Mouse (Mus musculus): ENCODE measurements around the gene Gm20388. TPM values are rescaled to one million over a fixed set of nuclear protein-coding genes. Genes with fewer than 3 reads are reported as not detected.

Gene Gm20388
- polyA plus RNA-seq, 1 experiment from 2014 or later = 2.5 TPM

DNA sequence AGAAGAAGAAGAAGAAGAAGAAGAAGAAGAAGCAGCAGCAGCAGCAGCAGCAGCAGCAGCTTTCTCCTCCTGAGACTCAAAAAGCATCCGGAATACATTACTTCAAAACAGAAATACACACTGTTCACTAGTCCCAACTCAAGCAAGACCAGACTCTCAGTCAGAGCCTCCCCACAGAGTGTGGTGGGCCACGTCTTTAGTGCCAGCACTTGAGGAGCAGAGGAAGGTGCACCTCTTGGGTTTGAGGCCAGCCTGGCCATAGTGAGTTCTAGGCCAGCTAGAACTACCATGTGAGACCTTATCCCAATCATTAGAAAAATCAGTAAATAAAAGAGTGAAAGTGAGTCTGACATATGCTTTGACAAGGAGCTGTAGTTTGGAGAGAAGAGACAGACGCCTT lies 3073.5 kb downstream of the Gm20388 start:
- WGBS = 87% methylated on average over 3 of the region's 3 CpGs
- Histone ChIP-seq H3K4me3 (no peak overlapping the region), H3K36me3 (0 out of 2 replicates have a peak, but pooled peaks cover 4% of the 10 kb centered on the region), H3K4me1 (peaks cover 14% of the 10 kb centered on the region), H3K27ac (no peak overlapping the region), H3K9me3 (replicated peaks) (no peaks in the 10 kb centered on the region), H3K27me3 (ENCODE audit: low read depth, poor library complexity, severe bottlenecking) (no peaks in the 10 kb centered on the region)
- DNase-seq (ENCODE audit: low spot score) = no peak

- peaks cover 6% of the 10 kb centered on the region; the same call in 1 of the 2 replicates for H3K4me1 ChIP-seq
- no peaks in the 10 kb centered on the region for H3K36me3 ChIP-seq
- no peaks in the 10 kb centered on the region for H3K27me3 ChIP-seq (ENCODE audit: low read depth, poor library complexity, severe bottlenecking)
- DNase-seq (ENCODE audit: low spot score) = no peak
- no peak overlapping the region for H3K27ac ChIP-seq
- WGBS = 71% methylated on average over 8 of the region's 8 CpGs
- no peaks in the 10 kb centered on the region for H3K9me3 ChIP-seq (replicated peaks)
- H3K4me3 ChIP-seq = no peak overlapping the region
Observed at GRCm38 (mm10) chr8:122986501-122987184, 3076.0 kb downstream of the Gm20388 start.

- Histone ChIP-seq H3K4me1 (peaks cover 8% of the 10 kb centered on the region; the same call in 1 of the 2 replicates), H3K9me3 (replicated peaks) (no peaks in the 10 kb centered on the region)
- 52% methylated on average over 2 of the region's 2 CpGs for WGBS
Observed at GRCm38 (mm10) chr8:122987255-122987654, 3076.6 kb downstream of the Gm20388 start.

DNA sequence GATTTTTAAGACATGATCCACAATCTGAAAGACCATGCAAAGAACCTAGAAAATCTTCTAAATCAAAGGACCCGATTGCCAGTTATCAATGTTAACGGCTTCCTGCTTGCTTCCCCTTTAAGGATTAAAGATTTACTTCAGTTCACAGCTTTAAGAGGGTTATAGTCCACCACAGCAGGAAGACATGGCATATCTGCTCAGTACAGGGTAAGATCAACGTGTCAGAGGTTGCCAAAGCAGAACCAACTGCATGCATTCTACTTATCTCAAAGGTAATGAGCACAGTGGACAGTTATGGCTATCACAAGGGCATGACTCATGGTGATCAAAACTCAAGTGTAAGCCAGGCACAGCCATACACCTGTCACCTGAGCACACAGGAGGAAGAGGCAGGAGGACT lies 3078.3 kb downstream of the Gm20388 start:
- no peak for DNase-seq (ENCODE audit: low spot score)
- 87% methylated on average over 3 of the region's 3 CpGs for WGBS
- Histone ChIP-seq H3K27me3 (ENCODE audit: low read depth, poor library complexity, severe bottlenecking) (no peaks in the 10 kb centered on the region), H3K4me1 (peaks cover 12% of the 10 kb centered on the region; the same call in 1 of the 2 replicates), H3K36me3 (no peaks in the 10 kb centered on the region), H3K9me3 (replicated peaks) (no peaks in the 10 kb centered on the region), H3K27ac (no peak overlapping the region), H3K4me3 (no peak overlapping the region)

More at GRCm38 (mm10) chr8:122987255-122987654, 3076.6 kb downstream of the Gm20388 start:
- no peaks in the 10 kb centered on the region for H3K36me3 ChIP-seq
- H3K27me3 ChIP-seq (ENCODE audit: low read depth, poor library complexity, severe bottlenecking) = no peaks in the 10 kb centered on the region
- H3K27ac ChIP-seq = no peak overlapping the region
- no peak for DNase-seq (ENCODE audit: low spot score)
- no peak overlapping the region for H3K4me3 ChIP-seq

GRCm38 (mm10) chr8:122989976-122990375 lies 3079.3 kb downstream of the Gm20388 start:
- Histone ChIP-seq H3K9me3 (replicated peaks) (no peaks in the 10 kb centered on the region), H3K4me3 (no peak overlapping the region), H3K36me3 (no peaks in the 10 kb centered on the region), H3K4me1 (peaks cover 12% of the 10 kb centered on the region; the same call in 1 of the 2 replicates), H3K27me3 (ENCODE audit: low read depth, poor library complexity, severe bottlenecking) (no peaks in the 10 kb centered on the region), H3K27ac (no peak overlapping the region)
- no peak for DNase-seq (ENCODE audit: low spot score)
- WGBS = 91% methylated on average over 2 of the region's 2 CpGs

GRCm38 (mm10) chr8:122991368-122991767 lies 3080.7 kb downstream of the Gm20388 start:
- WGBS = 83% methylated on average over 5 of the region's 5 CpGs
- Histone ChIP-seq H3K4me1 (peaks cover 12% of the 10 kb centered on the region; the same call in 1 of the 2 replicates), H3K27me3 (ENCODE audit: low read depth, poor library complexity, severe bottlenecking) (no peaks in the 10 kb centered on the region), H3K27ac (no peak overlapping the region), H3K36me3 (no peaks in the 10 kb centered on the region), H3K4me3 (no peak overlapping the region), H3K9me3 (replicated peaks) (no peaks in the 10 kb centered on the region)
- no peak for DNase-seq (ENCODE audit: low spot score)

DNA sequence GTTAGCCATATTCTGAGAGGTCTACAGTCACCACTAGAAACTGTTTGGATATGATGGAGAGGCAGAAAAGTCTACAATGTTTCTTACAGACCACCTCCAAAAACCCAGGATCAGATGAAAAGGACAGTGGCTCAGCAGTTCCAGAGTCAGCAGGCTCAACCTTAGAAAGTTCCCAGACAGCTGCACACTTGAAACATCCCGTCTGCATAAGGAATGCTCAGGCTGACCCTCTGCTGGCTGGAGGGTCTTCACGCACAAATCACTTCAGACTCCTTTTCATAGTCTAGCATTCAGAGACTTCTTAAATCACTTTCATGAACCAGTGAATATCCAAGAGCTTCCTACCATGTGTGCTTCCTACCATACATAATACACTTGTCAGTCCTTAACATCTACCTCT lies 3081.7 kb downstream of the Gm20388 start:
- no peak for DNase-seq (ENCODE audit: low spot score)
- 71% methylated on average over 2 of the region's 2 CpGs for WGBS
- H3K36me3 ChIP-seq = peaks cover 6% of the 10 kb centered on the region; the same call in 1 of the 2 replicates
- no peak overlapping the region for H3K4me3 ChIP-seq
- peaks cover 10% of the 10 kb centered on the region; the same call in 1 of the 2 replicates for H3K4me1 ChIP-seq
- H3K9me3 ChIP-seq (replicated peaks) = no peaks in the 10 kb centered on the region
- H3K27me3 ChIP-seq (ENCODE audit: low read depth, poor library complexity, severe bottlenecking) = no peaks in the 10 kb centered on the region
- H3K27ac ChIP-seq = no peak overlapping the region

DNA sequence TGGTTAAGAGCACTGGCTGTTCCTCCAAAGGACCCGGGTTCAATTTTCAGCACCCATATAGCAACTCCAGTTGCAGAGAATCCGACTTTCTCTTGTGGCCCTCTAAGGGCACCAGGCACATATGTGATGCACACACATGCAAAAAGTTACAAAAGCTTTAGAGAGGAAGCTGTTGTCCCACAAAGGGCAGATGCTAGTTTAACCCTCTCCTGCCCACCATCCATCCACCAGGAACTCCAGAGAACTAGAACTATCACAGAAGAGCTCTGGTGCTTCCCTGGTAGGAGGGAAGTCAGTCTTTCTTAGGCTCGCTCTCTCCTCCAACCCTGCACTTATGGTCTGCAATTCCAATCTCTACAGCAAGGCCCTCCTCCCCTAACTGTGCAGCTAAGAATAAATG lies 3082.4 kb downstream of the Gm20388 start:
- Histone ChIP-seq H3K4me1 (0 out of 2 replicates have a peak, but pooled peaks cover 8% of the 10 kb centered on the region), H3K27ac (no peak overlapping the region), H3K27me3 (ENCODE audit: low read depth, poor library complexity, severe bottlenecking) (no peaks in the 10 kb centered on the region), H3K9me3 (replicated peaks) (no peaks in the 10 kb centered on the region), H3K36me3 (peaks cover 6% of the 10 kb centered on the region; the same call in 1 of the 2 replicates), H3K4me3 (no peak overlapping the region)
- DNase-seq (ENCODE audit: low spot score) = no peak
- 84% methylated on average over 3 of the region's 3 CpGs for WGBS

GRCm38 (mm10) chr8:122993740-122994139 lies 3083.1 kb downstream of the Gm20388 start:
- Histone ChIP-seq H3K27me3 (ENCODE audit: low read depth, poor library complexity, severe bottlenecking) (no peaks in the 10 kb centered on the region), H3K36me3 (peaks cover 6% of the 10 kb centered on the region; the same call in 1 of the 2 replicates)

DNA sequence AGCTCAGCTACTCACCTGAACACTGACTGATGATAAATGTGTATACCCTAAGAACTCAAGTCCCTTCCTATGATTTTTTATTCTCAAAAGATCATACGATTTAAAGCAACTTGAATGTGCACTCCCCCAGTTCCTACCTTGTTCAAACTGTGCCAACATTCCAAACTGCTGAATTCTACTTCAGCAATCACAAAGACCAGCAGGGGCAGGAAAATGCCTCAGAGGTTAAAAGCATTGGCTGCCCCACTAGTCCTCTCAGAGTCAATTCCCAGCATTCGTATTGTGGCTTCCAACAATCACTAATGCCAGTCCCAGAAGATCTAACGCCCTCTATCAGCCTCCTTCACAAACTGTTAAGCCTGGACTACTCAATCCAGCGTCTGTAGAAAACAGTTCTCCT lies 3087.3 kb downstream of the Gm20388 start:
- Histone ChIP-seq H3K27me3 (ENCODE audit: low read depth, poor library complexity, severe bottlenecking) (no peaks in the 10 kb centered on the region), H3K27ac (no peak overlapping the region), H3K4me3 (no peak overlapping the region), H3K36me3 (peaks cover 6% of the 10 kb centered on the region; the same call in 1 of the 2 replicates), H3K9me3 (replicated peaks) (no peaks in the 10 kb centered on the region), H3K4me1 (0 out of 2 replicates have a peak, but pooled peaks cover 5% of the 10 kb centered on the region)
- WGBS = 78% methylated on average over 4 of the region's 4 CpGs
- DNase-seq (ENCODE audit: low spot score) = no peak

More at GRCm38 (mm10) chr8:122993740-122994139, 3083.1 kb downstream of the Gm20388 start:
- H3K4me3 ChIP-seq = no peak overlapping the region
- no peaks in the 10 kb centered on the region for H3K9me3 ChIP-seq (replicated peaks)
- H3K27ac ChIP-seq = no peak overlapping the region
- 82% methylated on average over 5 of the region's 5 CpGs for WGBS
- H3K4me1 ChIP-seq = 0 out of 2 replicates have a peak, but pooled peaks cover 8% of the 10 kb centered on the region
- no peak for DNase-seq (ENCODE audit: low spot score)

DNA sequence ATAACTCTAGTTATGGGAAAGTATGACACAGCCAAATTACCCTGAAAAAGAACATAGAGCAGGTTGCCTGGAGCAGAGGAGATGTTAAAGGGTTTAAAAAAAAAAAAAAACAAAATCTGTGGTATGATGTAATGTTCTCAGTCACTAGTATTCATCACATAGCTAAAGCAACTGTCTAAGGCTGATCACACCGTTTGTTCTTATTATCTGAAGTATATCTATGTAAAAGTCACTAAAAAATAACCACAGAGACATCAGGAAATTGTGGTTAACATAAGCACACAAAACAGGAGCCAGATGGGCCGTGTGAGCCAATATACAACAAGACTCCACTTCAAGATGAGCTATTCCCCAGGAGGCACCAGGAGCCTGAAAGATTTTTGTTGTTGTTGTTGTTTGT lies 3089.7 kb downstream of the Gm20388 start:
- H3K4me3 ChIP-seq = no peak overlapping the region
- H3K36me3 ChIP-seq = peaks cover 6% of the 10 kb centered on the region; the same call in 1 of the 2 replicates
- WGBS = 85% methylated on average over 2 of the region's 2 CpGs

GRCm38 (mm10) chr8:123004033-123004922 lies 3093.6 kb downstream of the Gm20388 start:
- WGBS = 80% methylated on average over 14 of the region's 14 CpGs
- H3K4me3 ChIP-seq = no peak overlapping the region
- no peaks in the 10 kb centered on the region for H3K36me3 ChIP-seq
- no peak overlapping the region for H3K27ac ChIP-seq
- H3K9me3 ChIP-seq (replicated peaks) = no peaks in the 10 kb centered on the region
- no peaks in the 10 kb centered on the region for H3K27me3 ChIP-seq (ENCODE audit: low read depth, poor library complexity, severe bottlenecking)
- no peak for DNase-seq (ENCODE audit: low spot score)
- peaks cover 18% of the 10 kb centered on the region for H3K4me1 ChIP-seq

More for the DNA sequence above, 3089.7 kb downstream of the Gm20388 start:
- no peak overlapping the region for H3K27ac ChIP-seq
- DNase-seq (ENCODE audit: low spot score) = no peak
- H3K4me1 ChIP-seq = peaks cover 12% of the 10 kb centered on the region
- no peaks in the 10 kb centered on the region for H3K9me3 ChIP-seq (replicated peaks)
- no peaks in the 10 kb centered on the region for H3K27me3 ChIP-seq (ENCODE audit: low read depth, poor library complexity, severe bottlenecking)

DNA sequence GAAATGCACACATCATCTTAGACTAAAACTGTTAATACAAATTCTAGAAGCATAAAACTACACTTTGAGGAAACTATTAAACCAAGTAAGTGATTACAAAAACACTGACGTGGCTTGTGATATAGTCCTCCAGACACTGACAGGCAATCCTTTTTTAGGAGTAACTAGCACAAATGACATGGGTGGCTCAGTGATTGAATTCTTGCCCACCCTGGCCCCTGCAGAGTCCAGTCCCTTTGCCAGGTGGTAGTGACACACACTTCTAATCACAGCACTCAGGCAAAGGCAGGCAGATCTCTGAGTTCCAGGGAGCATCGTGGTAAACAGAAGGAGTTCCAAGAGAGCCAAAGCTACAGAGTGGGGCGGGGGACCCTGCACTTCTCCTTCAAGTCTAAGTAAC lies 3094.7 kb downstream of the Gm20388 start:
- 75% methylated on average over 3 of the region's 3 CpGs for WGBS
- H3K4me3 ChIP-seq = no peak overlapping the region
- no peaks in the 10 kb centered on the region for H3K9me3 ChIP-seq (replicated peaks)
- no peak for DNase-seq (ENCODE audit: low spot score)
- H3K27me3 ChIP-seq (ENCODE audit: low read depth, poor library complexity, severe bottlenecking) = no peaks in the 10 kb centered on the region
- H3K36me3 ChIP-seq = peaks cover 8% of the 10 kb centered on the region
- peaks cover 18% of the 10 kb centered on the region for H3K4me1 ChIP-seq
- H3K27ac ChIP-seq = no peak overlapping the region
